Mouse (Mus musculus): ENCODE measurements around the gene Ptprd. TPM values are rescaled to one million over a fixed set of nuclear protein-coding genes. Genes with fewer than 3 reads are reported as not detected.

The Ptprd gene
- polyA plus RNA-seq, 1 experiment from 2014 or later = 13.9 TPM

- 72% methylated on average over 6 of the region's 6 CpGs for WGBS
- H3K4me2 ChIP-seq = no peak overlapping the region
- H3K4me1 ChIP-seq = no peaks in the 10 kb centered on the region
- H3K27ac ChIP-seq = no peak overlapping the region
- no peaks in the 10 kb centered on the region for H3K36me3 ChIP-seq
- no peaks in the 10 kb centered on the region for H3K9me3 ChIP-seq
- H3K9ac ChIP-seq = no peak overlapping the region
- H3K27me3 ChIP-seq (replicated peaks) = no peaks in the 10 kb centered on the region
- no peak for ATAC-seq (ENCODE audit: insufficient read depth, low FRiP score, low read depth)
- H3K4me3 ChIP-seq (replicated peaks) = no peak overlapping the region
Observed at GRCm38 (mm10) chr4:77535601-77536000, 676.2 kb downstream of the Ptprd start.

DNA sequence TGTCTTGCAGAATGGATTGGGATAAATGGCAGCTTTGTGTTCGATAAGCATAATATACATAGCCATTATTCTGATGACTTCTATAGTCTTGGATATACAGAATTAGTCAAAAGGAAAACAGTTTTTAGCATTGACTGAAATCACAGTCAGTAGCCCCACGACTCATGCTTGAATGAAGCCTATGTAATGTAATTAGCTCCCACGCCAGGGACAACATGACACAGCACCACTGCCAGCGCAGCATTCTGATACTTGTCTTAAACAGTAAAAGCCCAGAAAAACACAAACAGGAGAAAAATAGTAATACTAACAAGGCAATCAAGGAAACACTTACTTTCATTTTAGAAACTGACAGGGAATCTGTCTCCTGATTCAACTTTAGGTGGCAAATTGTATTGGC is 677.2 kb downstream of the Ptprd start:
- no peak overlapping the region for H3K4me2 ChIP-seq
- no peak overlapping the region for H3K27ac ChIP-seq
- H3K4me3 ChIP-seq (replicated peaks) = no peak overlapping the region
- whole genome bisulfite sequencing = 84% methylated on average over 4 of the region's 4 CpGs
- ATAC-seq (ENCODE audit: insufficient read depth, low FRiP score, low read depth) = no peak
- H3K36me3 ChIP-seq = no peaks in the 10 kb centered on the region
- H3K4me1 ChIP-seq = no peaks in the 10 kb centered on the region
- no peaks in the 10 kb centered on the region for H3K27me3 ChIP-seq (replicated peaks)
- H3K9ac ChIP-seq = no peak overlapping the region
- H3K9me3 ChIP-seq = no peaks in the 10 kb centered on the region

- 42% methylated on average over 5 of the region's 5 CpGs for WGBS
- H3K4me1 ChIP-seq = no peaks in the 10 kb centered on the region
Observed at GRCm38 (mm10) chr4:77519166-77519565, 692.6 kb downstream of the Ptprd start.

GRCm38 (mm10) chr4:77513914-77514628 is 697.7 kb downstream of the Ptprd start:
- Histone ChIP-seq H3K4me3 (replicated peaks) (no peak overlapping the region), H3K27ac (no peak overlapping the region; the same call in 1 of the 2 replicates), H3K4me2 (no peak overlapping the region), H3K9me3 (no peaks in the 10 kb centered on the region), H3K36me3 (no peaks in the 10 kb centered on the region), H3K4me1 (no peaks in the 10 kb centered on the region), H3K9ac (no peak overlapping the region), H3K27me3 (replicated peaks) (no peaks in the 10 kb centered on the region)
- 35% methylated on average over 5 of the region's 5 CpGs for whole genome bisulfite sequencing
- ATAC-seq (ENCODE audit: insufficient read depth, low FRiP score, low read depth) = no peak; the same call in 1 of the 2 replicates

More at GRCm38 (mm10) chr4:77519166-77519565, 692.6 kb downstream of the Ptprd start:
- no peak overlapping the region for H3K4me3 ChIP-seq (replicated peaks)
- no peak for ATAC-seq (ENCODE audit: insufficient read depth, low FRiP score, low read depth)
- no peak overlapping the region for H3K9ac ChIP-seq
- no peak overlapping the region for H3K27ac ChIP-seq
- no peaks in the 10 kb centered on the region for H3K36me3 ChIP-seq
- no peak overlapping the region for H3K4me2 ChIP-seq
- H3K9me3 ChIP-seq = no peaks in the 10 kb centered on the region
- H3K27me3 ChIP-seq (replicated peaks) = no peaks in the 10 kb centered on the region

GRCm38 (mm10) chr4:77513041-77513440 is 698.7 kb downstream of the Ptprd start:
- no peaks in the 10 kb centered on the region for H3K36me3 ChIP-seq
- H3K4me3 ChIP-seq (replicated peaks) = no peak overlapping the region
- H3K27ac ChIP-seq = no peak overlapping the region
- H3K4me1 ChIP-seq = no peaks in the 10 kb centered on the region
- H3K27me3 ChIP-seq (replicated peaks) = no peaks in the 10 kb centered on the region
- no peaks in the 10 kb centered on the region for H3K9me3 ChIP-seq
- H3K4me2 ChIP-seq = no peak overlapping the region
- 57% methylated on average over 3 of the region's 3 CpGs for WGBS
- no peak for ATAC-seq (ENCODE audit: insufficient read depth, low FRiP score, low read depth)
- H3K9ac ChIP-seq = no peak overlapping the region

DNA sequence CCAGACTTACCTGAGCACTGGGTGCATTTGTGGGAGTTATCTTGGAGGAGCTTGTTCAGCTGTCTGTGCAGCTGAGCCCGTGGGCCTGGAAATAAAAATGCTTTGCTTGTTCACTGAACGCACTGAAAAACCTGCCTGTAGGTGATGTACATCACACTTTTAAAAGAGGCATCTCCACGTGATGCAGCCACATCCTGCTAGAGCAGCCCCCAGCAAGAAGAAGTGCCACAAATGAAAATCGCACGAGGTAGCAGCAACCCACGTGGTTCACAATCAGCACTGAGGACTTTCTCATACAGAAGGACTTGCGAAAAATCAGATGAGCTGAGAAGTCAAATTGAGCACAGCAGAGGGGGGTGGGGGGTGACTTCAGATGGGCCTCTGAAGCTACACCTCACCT is 757.7 kb downstream of the Ptprd start:
- Histone ChIP-seq H3K4me1 (no peaks in the 10 kb centered on the region), H3K27me3 (replicated peaks) (no peaks in the 10 kb centered on the region), H3K36me3 (no peaks in the 10 kb centered on the region), H3K4me3 (replicated peaks) (no peak overlapping the region), H3K9ac (no peak overlapping the region), H3K27ac (no peak overlapping the region), H3K9me3 (no peaks in the 10 kb centered on the region), H3K4me2 (no peak overlapping the region)
- no peak for ATAC-seq (ENCODE audit: insufficient read depth, low FRiP score, low read depth)
- WGBS = 72% methylated on average over 7 of the region's 7 CpGs

- H3K9me3 ChIP-seq = no peaks in the 10 kb centered on the region
- H3K27ac ChIP-seq = no peak overlapping the region
- WGBS = 72% methylated on average over 4 of the region's 4 CpGs
- ATAC-seq (ENCODE audit: insufficient read depth, low FRiP score, low read depth) = no peak
- H3K4me1 ChIP-seq = no peaks in the 10 kb centered on the region
- no peak overlapping the region for H3K4me2 ChIP-seq
- no peak overlapping the region for H3K4me3 ChIP-seq (replicated peaks)
- no peaks in the 10 kb centered on the region for H3K27me3 ChIP-seq (replicated peaks)
- no peak overlapping the region for H3K9ac ChIP-seq
- H3K36me3 ChIP-seq = no peaks in the 10 kb centered on the region
Observed at GRCm38 (mm10) chr4:77399146-77399545, 812.6 kb downstream of the Ptprd start.

GRCm38 (mm10) chr4:77361728-77362127 is 850.0 kb downstream of the Ptprd start:
- Histone ChIP-seq H3K9ac (no peak overlapping the region), H3K4me3 (replicated peaks) (no peak overlapping the region), H3K27me3 (replicated peaks) (no peaks in the 10 kb centered on the region), H3K27ac (no peak overlapping the region), H3K9me3 (no peaks in the 10 kb centered on the region), H3K4me1 (no peaks in the 10 kb centered on the region), H3K36me3 (no peaks in the 10 kb centered on the region), H3K4me2 (no peak overlapping the region)
- no peak for ATAC-seq (ENCODE audit: insufficient read depth, low FRiP score, low read depth)

DNA sequence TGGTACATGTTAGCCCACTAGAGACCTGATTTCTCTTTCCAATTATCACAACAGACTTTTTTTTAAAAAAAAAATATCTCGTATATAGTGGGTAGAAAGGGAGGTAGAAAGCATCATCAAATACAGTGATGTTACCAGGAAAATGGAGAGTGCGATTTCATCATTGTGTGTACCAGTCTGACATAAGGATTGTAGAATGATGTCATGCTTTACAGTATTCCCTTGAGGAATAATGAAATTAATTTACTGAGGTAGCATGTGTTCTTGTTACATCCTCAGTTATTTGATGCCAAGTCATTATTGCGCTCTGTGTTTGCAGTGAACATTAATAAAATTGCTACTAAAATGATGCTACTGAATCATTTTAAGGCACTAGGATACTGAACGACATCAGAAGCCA is 884.6 kb downstream of the Ptprd start:
- Histone ChIP-seq H3K4me1 (no peaks in the 10 kb centered on the region), H3K27me3 (replicated peaks) (no peaks in the 10 kb centered on the region), H3K9me3 (no peaks in the 10 kb centered on the region), H3K36me3 (no peaks in the 10 kb centered on the region), H3K27ac (no peak overlapping the region), H3K4me3 (replicated peaks) (no peak overlapping the region), H3K9ac (no peak overlapping the region), H3K4me2 (no peak overlapping the region)
- 85% methylated on average over 4 of the region's 4 CpGs for WGBS
- ATAC-seq (ENCODE audit: insufficient read depth, low FRiP score, low read depth) = no peak

DNA sequence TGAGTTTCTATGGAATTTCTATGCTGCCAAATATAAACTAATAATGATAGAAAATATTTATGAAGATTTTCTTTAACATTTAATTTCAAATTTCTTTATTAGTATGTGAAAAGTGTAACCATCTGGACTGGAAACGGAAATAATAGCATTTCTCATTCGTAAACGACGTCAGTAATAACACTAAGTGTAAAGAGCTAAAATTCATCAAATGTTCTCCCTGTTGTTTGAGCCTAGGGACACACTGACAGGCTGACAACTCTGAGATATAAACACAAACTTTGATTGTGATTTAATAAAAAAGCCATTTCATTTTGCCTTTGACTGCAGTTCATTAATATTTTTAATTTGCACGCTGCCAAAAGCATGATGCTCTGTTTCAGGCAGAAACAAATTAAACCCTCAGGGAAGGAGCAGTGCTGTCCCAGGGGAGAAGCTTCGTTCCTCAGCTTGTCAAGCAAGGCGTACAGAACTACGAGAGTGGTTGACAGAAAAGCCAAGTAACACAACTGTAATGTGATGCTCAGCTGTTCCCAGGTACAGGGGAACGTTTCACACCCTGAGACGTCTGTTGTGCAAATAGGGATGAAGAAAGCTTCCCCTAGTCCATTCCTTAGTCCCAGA is 894.6 kb downstream of the Ptprd start:
- ATAC-seq (ENCODE audit: insufficient read depth, low FRiP score, low read depth) = no peak
- Histone ChIP-seq H3K9me3 (no peaks in the 10 kb centered on the region), H3K4me2 (no peak overlapping the region), H3K4me3 (replicated peaks) (no peak overlapping the region), H3K9ac (no peak overlapping the region), H3K27me3 (replicated peaks) (no peaks in the 10 kb centered on the region), H3K27ac (no peak overlapping the region), H3K4me1 (no peaks in the 10 kb centered on the region), H3K36me3 (no peaks in the 10 kb centered on the region)
- whole genome bisulfite sequencing = 40% methylated on average over 10 of the region's 10 CpGs

GRCm38 (mm10) chr4:77316644-77317043 is 895.1 kb downstream of the Ptprd start:
- Histone ChIP-seq H3K4me1 (no peaks in the 10 kb centered on the region), H3K27me3 (replicated peaks) (no peaks in the 10 kb centered on the region), H3K9me3 (no peaks in the 10 kb centered on the region), H3K4me2 (no peak overlapping the region), H3K27ac (no peak overlapping the region), H3K4me3 (replicated peaks) (no peak overlapping the region), H3K9ac (no peak overlapping the region), H3K36me3 (no peaks in the 10 kb centered on the region)
- ATAC-seq (ENCODE audit: insufficient read depth, low FRiP score, low read depth) = no peak
- 34% methylated on average over 2 of the region's 2 CpGs for WGBS

GRCm38 (mm10) chr4:77310127-77310788 is 901.5 kb downstream of the Ptprd start:
- peak; percentile 66 for ATAC-seq (ENCODE audit: insufficient read depth, low FRiP score, low read depth)
- Histone ChIP-seq H3K36me3 (no peaks in the 10 kb centered on the region), H3K9ac (no peak overlapping the region), H3K27me3 (replicated peaks) (no peaks in the 10 kb centered on the region), H3K27ac (no peak overlapping the region), H3K4me3 (replicated peaks) (no peak overlapping the region), H3K4me2 (no peak overlapping the region), H3K4me1 (no peaks in the 10 kb centered on the region), H3K9me3 (no peaks in the 10 kb centered on the region)
- WGBS = 69% methylated on average over 3 of the region's 3 CpGs

All from stomach, embryonic 15.5 days (tissue).